Mouse (Mus musculus): Measurements from ENCODE around the gene Sipa1l2. TPM values are rescaled to one million over a fixed set of nuclear protein-coding genes. Genes with fewer than 3 reads are reported as not detected.

Sipa1l2 gene
- total RNA-seq, 2 experiments from 2014 or later: 7.4 to 11.6 TPM

DNA sequence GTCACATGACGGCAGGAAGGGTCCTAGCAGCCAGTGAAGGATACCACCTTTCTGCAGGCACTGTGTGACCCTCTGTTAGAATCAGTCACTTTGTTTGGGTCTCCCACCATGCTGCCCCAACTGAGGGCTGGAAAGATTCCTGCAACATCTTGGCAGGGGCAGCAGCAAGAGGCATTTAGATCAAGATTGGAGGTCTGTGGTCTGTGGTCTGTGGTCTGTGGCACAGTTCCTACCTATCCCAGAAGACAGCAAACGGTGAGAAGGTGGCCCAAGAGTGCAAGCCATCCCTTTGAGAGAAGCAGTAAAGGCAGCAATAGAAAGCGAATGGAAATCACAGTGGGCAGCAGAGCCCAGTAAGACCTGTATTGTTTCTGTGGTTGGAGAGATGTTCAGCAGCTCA is 191.9 kb downstream of the Sipa1l2 start:
- ATAC-seq (ENCODE audit: poor library complexity, severe bottlenecking): no peak

DNA sequence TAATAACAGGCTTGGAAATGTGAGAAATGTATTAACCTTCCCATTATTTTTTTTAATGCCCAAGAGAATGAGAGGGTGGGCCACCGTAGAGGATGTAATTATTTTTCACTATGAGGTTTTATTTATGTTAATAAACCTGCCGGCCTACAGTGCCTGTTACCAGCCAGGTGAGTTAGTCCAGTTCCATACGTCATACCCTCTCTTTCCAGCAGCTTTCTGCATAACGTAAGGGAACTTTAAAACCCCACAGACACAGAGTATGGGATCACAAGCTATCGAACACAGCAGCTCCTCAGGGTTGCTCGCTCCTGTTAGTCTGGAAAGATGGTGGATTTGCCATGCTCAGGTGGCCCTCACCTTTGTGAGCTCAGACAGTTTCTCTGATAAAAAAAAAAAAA is 193.2 kb downstream of the Sipa1l2 start:
- ATAC-seq (ENCODE audit: poor library complexity, severe bottlenecking): no peak

GRCm38 (mm10) chr8:125375659-125376447 is 193.8 kb downstream of the Sipa1l2 start:
- ATAC-seq (ENCODE audit: poor library complexity, severe bottlenecking): no peak

DNA sequence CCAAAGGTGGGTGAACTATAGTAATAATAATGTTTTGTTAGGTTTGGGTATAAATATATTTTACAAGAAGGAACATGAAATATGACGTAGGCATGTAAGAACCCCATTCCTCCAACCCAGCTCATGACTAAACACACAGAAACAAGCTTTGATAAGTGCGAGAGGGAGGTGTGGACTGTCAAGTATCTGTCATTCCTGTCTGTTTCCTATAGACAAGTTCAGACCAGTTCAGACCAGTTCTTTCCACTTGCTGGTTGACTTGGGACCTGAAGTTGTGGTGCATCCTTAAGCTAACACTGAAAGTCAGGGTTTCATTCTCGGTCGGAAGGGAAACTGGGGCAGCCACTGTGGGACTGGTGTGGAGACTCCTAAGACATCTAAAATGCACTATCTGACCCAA is 197.0 kb downstream of the Sipa1l2 start:
- ATAC-seq (ENCODE audit: poor library complexity, severe bottlenecking): no peak

DNA sequence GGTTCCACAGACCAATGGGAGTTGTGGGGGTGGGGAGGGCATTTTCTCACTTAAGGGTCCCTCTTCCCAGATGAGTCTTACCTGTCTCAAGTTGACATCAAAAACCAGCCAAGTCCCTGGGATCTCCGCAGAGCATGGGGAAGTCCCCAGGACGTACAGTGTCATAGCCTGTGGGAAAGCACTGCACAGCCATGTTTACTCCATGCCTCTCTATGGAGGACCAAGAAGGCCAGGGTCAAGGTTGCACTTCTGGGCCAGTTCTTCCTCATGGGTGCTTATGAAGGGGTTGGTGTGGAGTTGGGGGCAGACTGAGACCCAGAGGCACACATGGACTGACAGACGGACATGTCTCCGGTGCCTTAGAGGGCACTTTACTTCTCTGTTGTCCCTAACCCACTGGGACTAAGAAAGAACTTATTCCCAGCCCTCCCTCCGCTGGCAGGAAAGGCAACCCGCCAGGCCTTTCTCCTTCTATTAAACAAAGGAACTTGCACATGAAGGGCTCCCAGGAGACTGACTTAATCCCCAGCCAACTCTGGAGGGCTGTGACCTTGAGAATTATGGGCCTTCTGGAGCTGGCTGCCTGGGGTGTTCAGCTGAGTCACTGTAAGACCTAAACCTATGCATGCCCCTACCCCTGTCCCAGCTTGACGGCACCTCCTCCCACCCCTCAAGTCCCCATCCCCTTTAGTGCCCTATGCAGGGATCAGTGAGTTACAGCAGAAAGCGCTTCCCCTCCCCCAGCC is 199.9 kb downstream of the Sipa1l2 start:
- ATAC-seq (ENCODE audit: poor library complexity, severe bottlenecking): no peak

DNA sequence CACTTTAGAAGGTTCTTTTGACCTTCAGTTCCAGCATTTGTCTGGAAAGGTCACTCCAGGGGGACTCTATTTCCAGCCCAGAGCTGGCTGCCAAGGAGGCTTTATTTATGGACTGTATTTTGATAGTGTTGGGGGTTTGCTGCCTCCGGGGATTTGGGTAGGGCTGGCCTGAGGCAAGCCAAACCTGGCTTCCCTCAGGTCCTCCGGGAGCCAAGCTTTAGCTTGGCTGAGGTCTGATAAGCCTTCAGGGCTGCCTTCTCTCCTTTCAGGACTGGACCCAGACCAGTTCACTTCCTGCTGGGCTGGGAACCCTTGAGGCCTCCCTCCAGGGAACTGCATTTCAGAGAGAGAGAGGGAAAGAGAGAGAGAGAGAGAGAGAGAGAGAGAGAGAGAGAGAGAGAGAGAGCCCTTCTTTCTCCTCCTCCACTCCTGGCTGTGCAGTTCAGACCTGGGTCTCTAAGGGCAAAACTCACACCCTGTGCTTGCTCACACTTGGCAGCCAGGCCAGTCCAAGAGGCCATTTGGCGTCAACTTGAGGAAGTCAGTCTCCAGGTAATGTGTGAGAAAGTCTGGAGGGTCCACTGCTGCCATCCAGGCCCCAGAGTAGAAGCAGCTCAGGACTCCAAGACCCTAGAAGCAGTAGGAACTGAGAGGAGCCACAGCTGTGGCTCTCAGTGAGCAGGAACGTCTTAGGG is 201.1 kb downstream of the Sipa1l2 start:
- ATAC-seq (ENCODE audit: poor library complexity, severe bottlenecking): no peak

Other genes starting within 250 kb of the Sipa1l2 start
- 2.7 and 4.6 TPM in 2 replicates for gene Map10, start 100.0 kb upstream of the Sipa1l2 start, total RNA-seq (2015)
- gene Map10, start 100.0 kb upstream of the Sipa1l2 start, total RNA-seq (2017): 2.3 and 3.5 TPM in 2 replicates
- gene Ntpcr, start 160.2 kb upstream of the Sipa1l2 start, total RNA-seq (2015): 33.0 and 33.3 TPM in 2 replicates
- 15.8 and 18.8 TPM in 2 replicates for gene Ntpcr, start 160.2 kb upstream of the Sipa1l2 start, total RNA-seq (2017)